Mouse (Mus musculus): ENCODE data around the gene Cd9. TPM values are rescaled to one million over a fixed set of nuclear protein-coding genes. Genes with fewer than 3 reads are reported as not detected.
A peak's percentile ranks its signal among the peaks of the same experiment; 100 is the strongest.

Gene Cd9
- polyA plus RNA-seq, 1 experiment from 2014 or later: 74.0 TPM

GRCm38 (mm10) chr6:125521558-125522193 lies 27.1 kb upstream of the Cd9 start:
- Histone ChIP-seq H3K9me3 (no peaks in the 10 kb centered on the region), H3K4me2 (no peak overlapping the region), H3K27ac (replicated peaks) (0 out of 2 replicates have a peak overlapping the region, but pooled peaks have one; percentile 33), H3K27me3 (no peaks in the 10 kb centered on the region), H3K36me3 (no peaks in the 10 kb centered on the region), H3K4me1 (replicated peaks) (0 out of 2 replicates have a peak, but pooled peaks cover 3% of the 10 kb centered on the region), H3K9ac (no peak overlapping the region), H3K4me3 (no peak overlapping the region)
- WGBS: 60% methylated on average over 5 of the region's 5 CpGs
- ATAC-seq (ENCODE audit: low read depth): no peak

- no peak for ATAC-seq (ENCODE audit: low read depth)
- Histone ChIP-seq H3K4me1 (replicated peaks) (no peaks in the 10 kb centered on the region), H3K9ac (no peak overlapping the region), H3K4me3 (no peak overlapping the region), H3K4me2 (no peak overlapping the region), H3K27ac (replicated peaks) (no peak overlapping the region), H3K36me3 (no peaks in the 10 kb centered on the region), H3K9me3 (no peaks in the 10 kb centered on the region), H3K27me3 (no peaks in the 10 kb centered on the region)
- WGBS: 71% methylated on average over 11 of the region's 11 CpGs
Measured at GRCm38 (mm10) chr6:125515503-125516315, 21.1 kb upstream of the Cd9 start.

GRCm38 (mm10) chr6:125512950-125513596 lies 18.5 kb upstream of the Cd9 start:
- no peaks in the 10 kb centered on the region for H3K27me3 ChIP-seq
- no peaks in the 10 kb centered on the region for H3K9me3 ChIP-seq
- H3K27ac ChIP-seq (replicated peaks): no peak overlapping the region
- no peak overlapping the region for H3K4me3 ChIP-seq
- no peak overlapping the region for H3K9ac ChIP-seq
- H3K4me2 ChIP-seq: no peak overlapping the region
- no peaks in the 10 kb centered on the region for H3K4me1 ChIP-seq (replicated peaks)
- ATAC-seq (ENCODE audit: low read depth): no peak
- H3K36me3 ChIP-seq: no peaks in the 10 kb centered on the region
- WGBS: 63% methylated on average over 6 of the region's 6 CpGs

GRCm38 (mm10) chr6:125511196-125511595 lies 16.6 kb upstream of the Cd9 start:
- H3K4me2 ChIP-seq: no peak overlapping the region
- no peaks in the 10 kb centered on the region for H3K4me1 ChIP-seq (replicated peaks)
- no peak overlapping the region for H3K27ac ChIP-seq (replicated peaks)
- no peak overlapping the region for H3K9ac ChIP-seq
- no peak for ATAC-seq (ENCODE audit: low read depth)
- H3K9me3 ChIP-seq: no peaks in the 10 kb centered on the region
- no peak overlapping the region for H3K4me3 ChIP-seq
- WGBS: 89% methylated on average over 7 of the region's 7 CpGs
- H3K27me3 ChIP-seq: no peaks in the 10 kb centered on the region
- H3K36me3 ChIP-seq: no peaks in the 10 kb centered on the region

GRCm38 (mm10) chr6:125510645-125511044 lies 16.1 kb upstream of the Cd9 start:
- Histone ChIP-seq H3K4me2 (no peak overlapping the region), H3K4me1 (replicated peaks) (no peaks in the 10 kb centered on the region), H3K27me3 (no peaks in the 10 kb centered on the region), H3K9ac (no peak overlapping the region), H3K36me3 (no peaks in the 10 kb centered on the region), H3K27ac (replicated peaks) (no peak overlapping the region), H3K4me3 (no peak overlapping the region), H3K9me3 (no peaks in the 10 kb centered on the region)
- no peak for ATAC-seq (ENCODE audit: low read depth)

- Histone ChIP-seq H3K27ac (replicated peaks) (no peak overlapping the region), H3K4me1 (replicated peaks) (no peaks in the 10 kb centered on the region), H3K4me2 (no peak overlapping the region), H3K9ac (no peak overlapping the region), H3K9me3 (no peaks in the 10 kb centered on the region), H3K4me3 (no peak overlapping the region), H3K36me3 (no peaks in the 10 kb centered on the region), H3K27me3 (no peaks in the 10 kb centered on the region)
- WGBS: 86% methylated on average over 3 of the region's 3 CpGs
- ATAC-seq (ENCODE audit: low read depth): no peak
Measured at GRCm38 (mm10) chr6:125509783-125510182, 15.2 kb upstream of the Cd9 start.

- no peak for ATAC-seq (ENCODE audit: low read depth)
- 92% methylated on average over 4 of the region's 4 CpGs for WGBS
- H3K27ac ChIP-seq (replicated peaks): no peak overlapping the region
Measured at GRCm38 (mm10) chr6:125506427-125506826, 11.8 kb upstream of the Cd9 start.

GRCm38 (mm10) chr6:125504622-125505355 lies 10.2 kb upstream of the Cd9 start:
- Histone ChIP-seq H3K36me3 (no peaks in the 10 kb centered on the region), H3K9ac (no peak overlapping the region), H3K4me1 (replicated peaks) (no peaks in the 10 kb centered on the region), H3K27ac (replicated peaks) (no peak overlapping the region), H3K4me3 (no peak overlapping the region), H3K27me3 (no peaks in the 10 kb centered on the region), H3K9me3 (no peaks in the 10 kb centered on the region), H3K4me2 (no peak overlapping the region)
- 40% methylated on average over 3 of the region's 3 CpGs for WGBS
- ATAC-seq (ENCODE audit: low read depth): no peak

More at GRCm38 (mm10) chr6:125506427-125506826, 11.8 kb upstream of the Cd9 start:
- Histone ChIP-seq H3K9ac (no peak overlapping the region), H3K4me1 (replicated peaks) (no peaks in the 10 kb centered on the region), H3K36me3 (no peaks in the 10 kb centered on the region), H3K4me3 (no peak overlapping the region), H3K9me3 (no peaks in the 10 kb centered on the region), H3K27me3 (no peaks in the 10 kb centered on the region), H3K4me2 (no peak overlapping the region)

- H3K4me3 ChIP-seq: no peak overlapping the region
- no peak for ATAC-seq (ENCODE audit: low read depth)
- WGBS: 90% methylated on average over 11 of the region's 11 CpGs
- no peaks in the 10 kb centered on the region for H3K36me3 ChIP-seq
- no peaks in the 10 kb centered on the region for H3K27me3 ChIP-seq
- no peak overlapping the region for H3K9ac ChIP-seq
- H3K4me1 ChIP-seq (replicated peaks): no peaks in the 10 kb centered on the region
- no peaks in the 10 kb centered on the region for H3K9me3 ChIP-seq
- H3K4me2 ChIP-seq: no peak overlapping the region
- H3K27ac ChIP-seq (replicated peaks): no peak overlapping the region
Measured at GRCm38 (mm10) chr6:125503186-125503802, 8.7 kb upstream of the Cd9 start.

- no peak overlapping the region for H3K4me3 ChIP-seq
- H3K27me3 ChIP-seq: peaks cover 36% of the 10 kb centered on the region
- 33% methylated on average over 5 of the region's 5 CpGs for WGBS
- H3K27ac ChIP-seq (replicated peaks): no peak overlapping the region
- no peaks in the 10 kb centered on the region for H3K9me3 ChIP-seq
- no peak overlapping the region for H3K4me2 ChIP-seq
- H3K4me1 ChIP-seq (replicated peaks): peaks cover 16% of the 10 kb centered on the region
- H3K9ac ChIP-seq: no peak overlapping the region
- no peak for ATAC-seq (ENCODE audit: low read depth)
- H3K36me3 ChIP-seq: no peaks in the 10 kb centered on the region
Measured at GRCm38 (mm10) chr6:125498062-125498461, 3.5 kb upstream of the Cd9 start.

- no peak for ATAC-seq (ENCODE audit: low read depth)
- 87% methylated on average over 12 of the region's 12 CpGs for WGBS
- Histone ChIP-seq H3K4me1 (replicated peaks) (peaks cover 29% of the 10 kb centered on the region), H3K4me2 (no peak overlapping the region), H3K9ac (no peak overlapping the region), H3K9me3 (no peaks in the 10 kb centered on the region), H3K4me3 (no peak overlapping the region), H3K27ac (replicated peaks) (no peak overlapping the region), H3K27me3 (peaks cover 43% of the 10 kb centered on the region), H3K36me3 (no peaks in the 10 kb centered on the region)
Measured at GRCm38 (mm10) chr6:125496417-125496816, 1.8 kb upstream of the Cd9 start.

Data from neural tube, embryonic 13.5 days (tissue).